Mouse (Mus musculus): ENCODE measurements around the gene Amy2a1.
"Not testable (repeated sequence)": the region's sequence is repeated elsewhere in the genome, so short reads cannot be mapped to it uniquely, and the experiment has no call there.

Gene Amy2a1

GRCm38 (mm10) chr3:113532328-113532727 is at the start of gene Amy2a1:
Gene Amy2a1, minus strand, starts transcription at chr3:113532428.
- not testable (repeated sequence) for DNase-seq

GRCm38 (mm10) chr3:113574578-113574977 is 42.4 kb upstream of the Amy2a1 start:
- no peak for DNase-seq

- no peak for DNase-seq
Observed at GRCm38 (mm10) chr3:113574138-113574537, 41.9 kb upstream of the Amy2a1 start.

- DNase-seq = no peak
Observed at GRCm38 (mm10) chr3:113572158-113572557, 39.9 kb upstream of the Amy2a1 start.

GRCm38 (mm10) chr3:113539692-113540091 is 7.5 kb upstream of the Amy2a1 start:
- no peak for DNase-seq

All from cerebellum, adult 11 months (tissue).